Mouse (Mus musculus) urinary bladder, adult 18-20 months (tissue): ENCODE data around the gene Acer1.
A peak's percentile ranks its signal among the peaks of the same experiment; 100 is the strongest.

Experiments
- DNase-seq, 2 experiments: peaks; one replicate each; pipeline ENCODE4 v3.0.0; 2022; ENCODE audit warnings: low spot score in 2 of 2, mixed read lengths in 2 of 2

Acer1 gene

GRCm38 (mm10) chr17:56982013-56982412 lies at the start of gene Acer1:
Acer1 (minus strand) TSS chr17:56982126.
- no peak for DNase-seq

GRCm38 (mm10) chr17:57030931-57031660 lies 49.2 kb upstream of the Acer1 start, which contains the start of gene Khsrp:
Khsrp (minus strand) TSS chr17:57031522.
- DNase-seq = no peak

- DNase-seq = no peak
Observed at GRCm38 (mm10) chr17:57029691-57030090, 47.8 kb upstream of the Acer1 start.

GRCm38 (mm10) chr17:57027471-57027870 lies 45.5 kb upstream of the Acer1 start:
- DNase-seq = no peak

GRCm38 (mm10) chr17:57020960-57021359 lies 39.0 kb upstream of the Acer1 start:
- no peak for DNase-seq

GRCm38 (mm10) chr17:57019693-57020092 lies 37.8 kb upstream of the Acer1 start:
- DNase-seq = no peak

GRCm38 (mm10) chr17:57012245-57012795 lies 30.4 kb upstream of the Acer1 start:
- DNase-seq = no peak

GRCm38 (mm10) chr17:57011236-57012141 lies 29.6 kb upstream of the Acer1 start, which contains the start of the genes Gtf2f1 and Gm17949:
Gtf2f1 (minus strand) TSS chr17:57011288.
Gm17949 (plus strand) TSS chr17:57011469.
- DNase-seq = peak; percentile 86 to 88

- peak; percentile 10 to 72 for DNase-seq
Observed at GRCm38 (mm10) chr17:57010911-57011235, 28.9 kb upstream of the Acer1 start.

- DNase-seq = no peak
Observed at GRCm38 (mm10) chr17:57007137-57007905, 25.4 kb upstream of the Acer1 start.

GRCm38 (mm10) chr17:57003994-57004393 lies 22.1 kb upstream of the Acer1 start:
- DNase-seq = no peak

- no peak for DNase-seq
Observed at GRCm38 (mm10) chr17:57001228-57001627, 19.3 kb upstream of the Acer1 start.

GRCm38 (mm10) chr17:56999968-57000609 lies 18.2 kb upstream of the Acer1 start, which contains the start of gene Pspn:
Pspn (minus strand) TSS chr17:57000018.
- DNase-seq = no peak

- no peak for DNase-seq
Observed at GRCm38 (mm10) chr17:56999414-56999813, 17.5 kb upstream of the Acer1 start.

- DNase-seq = peak; percentile 86 to 93
Observed at GRCm38 (mm10) chr17:56997029-56997667, 15.2 kb upstream of the Acer1 start, which contains the start of gene Alkbh7. Alkbh7 (plus strand) TSS chr17:56997339.

GRCm38 (mm10) chr17:56996506-56996905 lies 14.6 kb upstream of the Acer1 start:
- DNase-seq = no peak

GRCm38 (mm10) chr17:56995046-56995445 lies 13.1 kb upstream of the Acer1 start:
- no peak for DNase-seq

GRCm38 (mm10) chr17:56990966-56991365 lies 9.0 kb upstream of the Acer1 start:
- DNase-seq = no peak

- peak; percentile 91 to 94 for DNase-seq
Observed at GRCm38 (mm10) chr17:56990115-56990746, 8.3 kb upstream of the Acer1 start, which contains the start of gene Clpp. Clpp (plus strand) TSS chr17:56990305.
